Mouse (Mus musculus) mature B cell (primary cell): Measurements from ENCODE around the gene 2900026A02Rik.

Experiments
- in situ Hi-C: fragments of 300-500 bp; cut with MboI; formaldehyde crosslinking; loops from 2 replicates; pipeline ENCODE4 v1.14.3; 2019

The 2900026A02Rik gene

DNA sequence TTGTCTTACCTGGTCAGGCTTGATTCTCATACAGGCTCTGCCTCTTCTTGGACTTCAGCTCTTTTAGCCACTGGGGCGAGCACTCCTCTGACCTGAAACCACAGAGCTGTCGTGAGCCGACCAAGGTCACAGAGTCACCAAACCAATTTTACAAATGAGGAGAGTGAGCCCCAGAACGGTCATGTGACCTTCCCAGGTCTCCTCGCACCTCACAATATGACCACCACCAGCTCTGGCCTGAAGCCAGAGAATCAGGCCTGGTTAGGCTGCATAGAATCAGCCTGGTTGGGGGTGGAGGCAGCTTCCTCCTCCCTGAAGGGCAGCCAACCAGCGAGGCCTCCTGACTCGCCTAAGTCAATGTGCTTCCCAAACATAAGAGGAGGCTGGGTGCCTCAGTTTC is 128.6 kb downstream of the 2900026A02Rik start:
- in situ Hi-C loops, result no loop called here

DNA sequence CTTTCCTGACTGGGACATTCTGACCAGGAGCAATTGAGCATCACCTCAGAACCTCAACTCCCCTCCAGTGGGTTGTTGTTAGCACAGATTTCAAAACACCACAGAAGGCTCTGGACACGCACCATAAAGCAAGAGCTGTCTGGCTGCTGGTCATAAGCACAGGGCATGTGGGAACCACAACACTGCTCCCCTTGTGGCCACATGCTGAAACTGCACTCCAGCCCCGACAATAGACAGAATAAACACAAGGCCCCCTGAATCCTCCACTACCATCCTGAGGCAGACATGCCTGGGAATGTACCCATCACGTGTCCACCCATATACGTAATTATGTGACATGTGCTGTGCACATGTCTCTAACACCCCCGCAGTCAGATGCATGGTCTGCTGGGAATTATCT is 129.9 kb downstream of the 2900026A02Rik start:
- in situ Hi-C loops, result no loop called here

DNA sequence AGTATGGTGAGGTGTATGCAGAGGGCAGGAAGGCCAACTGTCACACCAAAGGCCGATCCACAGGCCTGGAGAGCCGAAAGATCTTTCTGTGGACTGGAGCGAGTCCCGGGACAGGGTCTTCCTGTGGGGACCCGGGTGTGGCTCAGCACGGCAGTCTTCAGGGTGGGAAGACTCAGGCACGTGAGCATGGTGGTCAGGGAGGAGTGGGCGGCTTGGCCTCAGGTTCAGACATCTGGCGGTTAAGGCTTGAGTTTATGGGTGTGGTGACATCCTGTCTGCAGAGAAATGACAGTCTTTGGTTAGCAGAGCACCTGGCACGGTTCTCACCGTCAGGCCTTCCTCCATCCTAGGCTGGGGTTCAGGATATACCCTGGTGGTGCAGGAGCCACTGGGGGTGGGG is 130.3 kb downstream of the 2900026A02Rik start:
- in situ Hi-C loops, result no loop called here

DNA sequence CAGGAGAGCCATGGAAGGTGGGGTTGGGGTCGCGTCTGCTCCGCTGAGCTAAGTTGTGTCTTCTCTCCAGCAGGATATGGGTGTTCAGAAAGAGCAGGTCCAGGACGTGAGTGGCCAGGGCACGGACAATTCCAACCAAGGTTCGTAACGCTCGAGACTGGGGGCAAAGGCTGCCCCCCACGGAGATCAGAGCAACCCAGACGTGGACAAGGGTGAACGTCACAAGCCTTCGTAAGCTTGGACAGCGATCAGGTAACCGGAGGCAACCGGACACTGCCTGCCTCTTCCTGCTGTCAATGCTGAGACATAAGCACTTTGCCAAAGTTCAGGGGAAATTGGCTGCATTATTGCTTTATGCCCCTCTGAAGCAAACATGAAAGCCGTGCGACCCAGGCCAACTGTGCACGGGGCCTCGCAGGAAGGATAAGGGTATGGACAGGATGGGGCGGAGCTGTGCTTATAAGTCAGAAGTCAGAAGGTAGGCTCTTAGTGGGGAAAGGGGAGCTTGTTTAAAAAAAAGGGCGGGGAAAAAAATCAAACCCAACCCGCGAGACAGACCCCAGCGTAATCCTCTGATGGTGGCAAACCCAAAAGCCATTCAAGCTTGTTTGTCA is 130.9 kb downstream of the 2900026A02Rik start:
- in situ Hi-C loops, result no loop called here

DNA sequence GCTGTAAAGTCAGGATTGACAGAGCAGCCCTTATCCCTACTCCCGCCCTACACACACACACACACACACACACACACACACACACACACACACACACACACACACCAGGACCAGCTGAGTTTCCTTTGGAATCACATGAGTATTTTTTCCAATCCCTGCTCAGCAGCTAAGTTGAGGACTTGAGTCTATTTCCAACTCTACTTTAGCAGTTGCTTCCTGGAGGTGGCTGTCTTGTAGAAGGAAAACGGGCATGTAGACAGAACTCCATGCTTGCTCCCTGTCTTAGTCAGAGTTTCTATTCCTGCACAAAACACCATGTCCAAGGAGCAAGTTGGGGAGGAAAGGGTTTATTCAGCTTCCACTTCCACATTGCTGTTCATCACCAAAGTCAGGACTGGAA is 133.6 kb downstream of the 2900026A02Rik start:
- in situ Hi-C loops, result no loop called here

DNA sequence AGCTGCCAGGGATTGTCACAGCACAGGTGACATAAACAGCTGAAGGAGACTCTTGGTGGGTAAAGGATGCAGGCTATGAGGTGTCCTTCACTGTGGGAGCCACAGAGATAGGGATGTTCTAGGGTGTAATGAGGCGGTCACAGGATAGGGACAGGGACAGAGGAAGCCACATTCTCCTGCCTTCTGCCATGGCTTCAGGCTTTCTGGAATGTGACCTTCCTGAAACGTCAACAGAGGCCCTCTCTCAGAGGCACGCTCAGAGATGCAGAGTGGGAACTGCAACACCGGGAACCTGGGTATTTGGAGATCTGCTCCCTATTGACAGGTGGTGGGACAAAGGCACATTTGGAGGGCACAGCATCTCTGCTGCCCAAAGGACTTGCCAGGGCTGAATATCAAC is 134.0 kb downstream of the 2900026A02Rik start:
- in situ Hi-C loops, result no loop called here

DNA sequence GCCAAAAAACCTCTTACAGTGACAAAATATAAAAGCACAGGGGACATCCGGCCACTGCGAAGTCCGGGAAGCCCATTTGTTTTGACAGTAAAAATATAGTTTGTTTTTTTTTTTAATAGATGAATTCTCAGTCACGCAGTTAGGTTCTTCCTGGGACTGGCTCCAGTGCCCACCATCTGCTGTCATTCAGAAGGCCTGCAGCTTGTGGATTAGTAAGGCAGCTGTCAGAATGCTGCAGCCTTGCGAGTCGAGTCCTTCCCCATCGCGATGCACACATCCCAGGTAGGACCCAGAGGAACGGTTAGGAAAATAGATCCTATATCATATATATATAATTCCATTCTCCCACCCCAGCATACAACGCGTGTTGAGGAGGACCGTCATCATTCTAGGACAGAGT is 134.6 kb downstream of the 2900026A02Rik start:
- in situ Hi-C loops, result no loop called here

DNA sequence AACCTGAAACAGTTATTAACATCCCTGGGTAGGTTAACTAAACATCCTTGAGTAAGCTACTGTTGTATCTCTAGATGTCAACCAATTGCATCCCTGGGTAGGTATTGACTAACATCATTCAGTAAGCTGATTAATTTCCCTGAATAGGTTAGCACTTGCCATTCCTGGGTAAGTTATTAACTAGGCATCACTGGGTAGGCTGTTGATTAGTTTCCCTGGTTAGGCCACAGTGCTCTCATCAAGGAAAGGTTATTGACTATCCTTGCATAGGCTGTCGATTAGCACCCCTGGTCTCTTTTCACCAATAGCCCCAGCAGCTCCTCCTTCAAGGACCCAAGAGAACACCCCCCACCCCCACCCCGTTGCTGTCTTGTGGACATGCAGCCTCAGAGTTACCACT is 135.1 kb downstream of the 2900026A02Rik start:
- in situ Hi-C loops, result no loop called here

DNA sequence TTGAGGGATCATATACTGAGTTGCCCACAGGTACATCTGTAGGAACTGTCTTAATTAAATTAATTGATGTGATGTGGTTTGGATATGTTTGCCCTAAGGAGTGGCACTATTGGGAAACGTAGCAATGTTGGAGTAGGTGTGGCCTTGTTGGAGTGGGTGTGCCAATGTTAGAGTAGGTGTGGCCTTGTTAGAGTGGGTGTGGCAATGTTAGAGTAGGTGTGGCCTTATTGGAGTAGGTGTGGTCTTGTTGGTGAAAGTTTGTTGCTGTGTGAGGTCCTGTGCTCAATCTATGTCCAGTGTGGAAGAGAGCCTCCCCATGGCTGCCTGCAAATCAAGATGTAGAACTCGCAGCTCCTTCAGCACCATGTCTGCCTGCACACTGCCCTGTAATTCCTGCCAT is 136.7 kb downstream of the 2900026A02Rik start:
- in situ Hi-C loops, result no loop called here

DNA sequence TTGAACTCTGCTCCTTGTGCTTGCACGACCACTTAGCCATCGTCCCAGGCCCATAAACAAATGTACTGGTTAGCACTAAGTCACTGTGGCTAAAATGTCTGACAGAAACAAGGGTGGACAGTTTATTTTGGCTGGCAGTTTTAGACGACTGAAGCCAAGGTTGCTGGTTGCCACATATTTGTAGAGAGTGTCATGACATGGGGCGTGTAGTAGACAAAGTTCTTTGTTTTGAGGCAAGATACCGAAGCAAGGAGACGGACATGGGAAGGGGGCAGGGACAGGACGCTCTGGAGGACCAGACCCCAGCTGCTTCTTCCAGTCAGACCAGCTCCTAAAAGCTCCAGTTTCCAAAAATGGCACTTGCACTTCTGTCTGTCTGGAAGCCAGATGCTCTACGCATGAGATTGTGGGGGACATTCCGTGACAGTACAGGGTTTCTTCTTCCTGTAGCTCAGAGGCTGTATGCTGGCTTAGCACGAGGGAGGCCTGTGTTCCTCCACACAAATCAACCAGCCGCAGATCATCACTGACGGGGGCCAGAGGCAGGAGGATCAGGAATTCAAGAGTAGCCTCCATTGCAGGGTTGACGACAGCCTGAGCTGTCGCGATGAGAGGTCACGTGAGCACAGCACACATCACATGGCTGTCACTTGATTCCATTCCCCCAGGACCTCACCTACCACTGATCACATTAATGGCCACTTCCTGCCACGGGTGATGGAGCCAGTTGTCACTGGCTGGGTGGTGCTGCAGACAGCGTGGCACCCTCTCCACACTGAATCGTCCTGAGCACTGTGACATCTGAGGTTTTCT is 138.5 kb downstream of the 2900026A02Rik start:
- in situ Hi-C loops, result no loop called here

DNA sequence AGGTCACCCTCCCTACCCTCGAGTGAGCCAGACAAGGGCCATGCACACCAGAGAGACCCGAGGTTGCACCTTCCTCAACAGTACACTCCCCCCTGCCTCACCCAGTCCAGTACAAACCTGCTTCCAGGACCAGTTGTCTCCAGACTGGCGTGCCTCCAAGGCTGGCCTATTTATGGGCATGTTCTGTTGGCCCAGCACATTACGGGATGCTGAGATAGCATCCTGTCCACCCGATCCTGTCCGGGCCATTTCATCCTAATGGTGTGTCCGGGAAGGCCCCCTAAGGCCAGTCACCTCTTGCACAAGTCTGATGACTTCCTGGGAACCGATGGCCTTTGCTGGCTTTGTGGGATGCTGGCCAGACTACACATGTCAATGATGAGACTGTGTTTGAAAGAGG is 139.6 kb downstream of the 2900026A02Rik start, which contains the start of gene Crybb3:
TSS of gene Crybb3 (minus strand) at position 146 of the 400 bp plus-strand sequence.
- in situ Hi-C loops, result no loop called here

DNA sequence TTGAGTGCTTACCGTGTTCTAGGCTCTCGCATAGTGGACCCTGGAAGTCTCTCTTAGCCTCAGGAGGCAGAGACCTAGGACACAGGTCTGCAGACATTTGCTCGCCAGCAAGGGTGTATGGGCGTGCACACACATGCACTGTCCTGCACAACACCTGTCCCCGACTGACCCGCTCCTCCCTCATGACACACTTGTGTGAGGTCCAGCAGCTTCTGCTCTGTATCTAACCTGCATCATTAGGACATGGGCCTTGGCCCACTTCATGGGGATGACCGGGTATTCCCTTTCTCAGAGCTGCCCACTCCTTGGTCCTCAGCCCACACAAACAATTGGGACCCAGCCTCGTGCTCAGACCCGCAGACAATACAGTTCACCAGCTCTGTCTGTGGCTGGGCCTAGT is 140.0 kb downstream of the 2900026A02Rik start:
- in situ Hi-C loops, result no loop called here

DNA sequence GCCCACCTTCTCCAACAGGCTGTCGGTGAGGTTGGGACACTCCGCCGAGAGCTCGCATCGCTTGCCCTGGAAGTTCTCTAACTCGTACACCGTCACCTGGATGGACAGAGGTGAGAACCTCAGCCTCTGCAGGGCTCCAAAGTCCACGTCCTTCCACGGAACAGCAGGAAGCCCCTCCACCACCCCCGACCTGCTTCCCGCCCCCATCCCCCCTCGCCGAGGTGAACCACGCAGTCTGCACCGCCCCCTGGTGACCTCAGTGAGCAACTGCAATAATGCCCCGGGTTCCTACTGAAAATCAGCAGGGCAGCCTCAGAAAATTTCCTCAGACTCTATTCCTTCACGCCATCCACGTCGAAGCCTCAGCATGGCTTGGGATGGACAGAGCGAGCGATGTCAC is 141.3 kb downstream of the 2900026A02Rik start:
- in situ Hi-C loops, result no loop called here

DNA sequence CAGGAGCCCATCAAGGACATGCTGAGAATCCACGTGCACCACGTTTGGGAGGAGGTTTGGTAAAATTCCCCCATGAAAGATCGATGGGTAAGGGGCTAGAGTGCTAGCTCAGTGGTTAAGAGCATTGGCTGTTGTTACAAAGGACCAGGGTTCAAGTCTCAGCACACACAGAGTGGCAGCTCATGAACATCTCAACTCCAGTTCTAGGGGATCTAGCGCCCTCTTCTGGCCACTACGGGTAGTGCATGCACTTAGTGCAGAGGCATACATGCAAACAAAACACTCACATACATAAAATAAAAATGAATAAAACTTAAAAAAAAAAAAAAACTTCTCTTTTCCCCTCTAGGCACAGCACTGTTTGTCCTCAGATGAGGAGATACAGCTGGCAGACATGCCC is 142.3 kb downstream of the 2900026A02Rik start:
- in situ Hi-C loops, result no loop called here

DNA sequence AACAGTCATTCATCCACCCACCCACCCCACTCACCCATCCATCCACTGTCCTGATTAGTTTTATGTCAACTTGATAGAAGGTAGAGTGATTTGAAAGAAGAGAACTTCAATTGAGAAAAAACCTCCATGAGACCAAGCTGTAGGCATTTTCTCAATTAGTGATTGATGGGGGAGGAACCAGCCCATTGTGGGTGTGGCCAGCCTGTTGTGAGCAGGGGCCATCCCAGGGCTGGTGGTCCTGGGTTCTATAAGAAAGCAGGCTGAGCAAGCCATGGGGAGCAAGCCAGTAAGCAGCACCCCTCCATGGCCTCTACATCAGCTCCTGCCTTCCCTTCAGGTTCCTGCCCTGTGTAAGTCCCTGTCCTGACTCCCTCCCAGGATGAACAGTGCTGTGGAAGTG is 151.0 kb downstream of the 2900026A02Rik start, which contains the start of gene Crybb2:
TSS of gene Crybb2 (minus strand) at position 101 of the 400 bp plus-strand sequence.
- in situ Hi-C loops, result no loop called here

DNA sequence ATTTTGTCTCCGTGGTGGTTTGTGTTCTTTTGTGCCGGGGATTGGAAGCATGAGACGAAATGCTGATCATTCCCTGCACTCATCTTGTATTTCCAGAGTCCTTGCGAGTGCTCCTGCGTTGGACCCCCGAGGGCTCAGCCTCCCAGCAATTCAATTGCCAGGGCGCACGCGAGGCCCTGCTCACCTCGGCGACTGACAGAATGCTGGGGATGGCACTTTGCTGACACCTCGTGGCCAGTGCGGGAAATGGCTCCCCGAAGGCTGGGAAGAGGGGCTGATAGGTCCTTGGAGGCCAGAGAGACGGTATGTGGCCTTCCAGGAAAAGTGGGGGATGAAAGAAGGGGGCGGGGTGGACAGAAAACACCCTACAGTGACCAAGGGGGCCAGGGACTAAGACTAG is 166.7 kb downstream of the 2900026A02Rik start:
- in situ Hi-C loops, result loop anchor here (10.0 kb wide), 1 partner anchor 180 kb away; no protein-coding TSS in a partner anchor

DNA sequence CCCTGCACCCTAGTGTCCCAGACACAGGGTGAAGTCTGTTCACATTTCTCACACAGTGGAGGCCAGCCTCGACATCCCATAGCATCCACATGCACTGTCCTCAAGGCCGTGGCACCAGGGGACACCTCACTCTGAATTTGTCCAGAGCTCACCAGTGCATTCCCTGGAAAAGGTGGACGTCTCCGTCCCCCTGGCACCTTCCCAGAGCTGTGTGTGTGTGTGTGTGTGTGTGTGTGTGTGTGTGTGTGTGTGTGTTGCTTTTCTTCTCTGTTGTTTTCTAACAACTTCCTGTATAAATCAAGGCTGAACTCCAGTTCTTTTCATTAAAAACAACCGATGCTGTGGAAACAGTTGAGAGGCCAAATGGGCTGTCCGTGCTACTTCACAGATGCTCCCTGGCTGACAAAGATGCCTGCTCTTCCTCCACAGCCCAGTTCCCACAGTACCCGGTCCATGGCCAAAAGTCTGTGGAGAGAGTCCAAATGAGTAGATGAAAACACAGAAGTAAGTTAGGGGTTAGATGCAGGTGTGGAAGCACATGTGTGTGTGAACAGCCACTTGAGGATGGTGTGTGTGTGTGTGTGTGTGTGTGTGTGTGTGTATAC is 170.4 kb downstream of the 2900026A02Rik start:
- in situ Hi-C loops, result loop anchor here (10.0 kb wide), 1 partner anchor 176 kb away; no protein-coding TSS in a partner anchor

DNA sequence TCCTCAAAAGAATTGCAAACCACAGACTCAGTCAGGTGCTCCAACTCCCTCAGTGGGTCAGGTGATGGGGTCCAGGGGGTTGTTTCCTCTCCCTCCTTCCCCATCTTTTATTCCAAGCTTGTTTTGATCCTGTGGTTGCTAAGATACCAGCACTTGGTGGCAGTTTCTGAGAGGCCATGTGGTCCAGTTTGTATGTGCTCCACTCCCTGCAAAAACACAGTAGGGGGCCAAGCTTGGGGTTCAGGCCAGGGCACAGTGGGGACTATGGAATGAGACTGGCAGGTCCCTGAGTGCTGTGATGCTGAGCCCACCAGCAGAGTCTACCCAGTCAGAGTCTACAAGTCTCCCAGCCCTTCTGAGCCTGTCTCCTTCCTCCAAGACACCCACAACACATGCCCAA is 171.2 kb downstream of the 2900026A02Rik start:
- in situ Hi-C loops, result loop anchor here (10.0 kb wide), 1 partner anchor 175 kb away; no protein-coding TSS in a partner anchor

DNA sequence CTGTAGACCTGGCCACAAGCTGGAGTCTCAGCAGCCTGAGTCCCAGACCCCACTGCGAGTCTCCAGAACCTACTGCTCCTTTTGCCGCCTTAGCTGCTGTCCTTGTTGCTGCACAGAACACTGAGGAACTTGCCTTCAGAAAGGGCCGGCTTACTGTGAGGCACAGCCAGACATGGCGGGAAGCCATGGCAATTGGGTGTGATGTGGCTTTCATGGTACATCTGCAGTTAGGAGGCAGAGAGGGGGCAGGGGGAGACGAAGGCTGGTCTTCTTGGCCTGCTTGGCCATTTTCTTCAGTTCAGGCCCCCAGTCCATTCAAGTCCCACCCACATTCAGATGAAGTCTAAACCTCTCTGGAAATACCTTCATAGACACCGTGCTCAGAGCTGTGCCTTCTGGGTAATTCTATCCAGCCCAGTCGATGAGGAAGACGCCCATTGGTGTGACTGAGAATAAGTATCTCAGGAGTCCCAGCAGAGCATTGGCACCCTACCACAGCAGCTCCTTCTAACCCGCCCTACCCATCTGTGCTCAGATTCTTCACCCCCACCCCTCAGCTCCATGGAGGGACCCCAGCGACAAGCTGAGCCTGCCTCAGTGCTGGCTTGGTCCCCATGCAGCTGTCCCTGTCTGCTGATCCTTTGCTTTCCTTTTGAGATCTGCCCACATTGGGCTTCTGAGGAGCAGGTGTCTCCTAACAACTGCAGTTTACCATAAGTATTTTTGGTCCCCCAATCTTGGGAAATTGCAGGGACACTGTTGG is 175.3 kb downstream of the 2900026A02Rik start:
- in situ Hi-C loops, result no loop called here

DNA sequence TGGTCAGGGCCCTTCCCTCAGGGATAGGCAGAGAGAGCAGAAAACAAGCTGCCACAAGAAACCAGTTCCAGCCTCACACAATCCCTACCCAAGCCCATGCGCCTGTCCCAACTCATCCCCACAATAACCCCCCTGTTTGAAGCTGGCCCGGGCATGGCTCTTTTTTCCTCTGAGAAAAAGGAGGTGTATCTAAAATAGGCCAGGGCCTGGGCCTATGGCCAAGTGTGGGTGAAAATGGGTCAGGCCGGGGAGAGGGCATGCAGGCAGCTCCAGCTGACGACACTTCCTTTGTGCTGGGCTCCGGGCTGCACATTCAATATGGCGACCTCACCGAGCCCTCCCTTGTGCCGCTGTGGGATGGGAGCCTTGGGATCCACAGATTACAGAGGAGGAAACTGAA is 177.5 kb downstream of the 2900026A02Rik start:
- in situ Hi-C loops, result no loop called here

DNA sequence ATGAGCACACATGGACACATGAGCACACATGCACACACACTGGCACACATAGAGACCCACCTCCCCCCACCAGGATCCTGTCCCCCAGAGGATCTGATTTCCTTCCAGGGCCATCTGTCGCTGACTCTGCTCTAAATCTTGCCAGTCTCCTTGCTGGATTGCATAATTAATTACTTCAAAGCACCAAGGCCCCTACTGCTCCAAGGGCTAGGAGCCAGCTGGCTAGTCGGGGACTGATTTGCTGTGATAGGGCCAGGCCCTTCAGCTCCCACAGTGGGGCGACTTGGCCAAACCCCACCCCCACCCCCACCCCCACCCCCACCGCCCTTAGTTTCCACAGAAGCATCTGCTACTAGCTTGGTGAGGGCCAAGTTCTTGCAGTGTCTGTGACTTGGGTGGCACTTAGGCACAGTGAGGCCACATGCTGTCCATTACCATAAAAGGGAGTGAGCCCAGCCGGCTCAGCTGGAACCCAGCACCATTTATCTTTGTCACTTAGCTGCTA is 179.4 kb downstream of the 2900026A02Rik start:
- in situ Hi-C loops, result no loop called here

DNA sequence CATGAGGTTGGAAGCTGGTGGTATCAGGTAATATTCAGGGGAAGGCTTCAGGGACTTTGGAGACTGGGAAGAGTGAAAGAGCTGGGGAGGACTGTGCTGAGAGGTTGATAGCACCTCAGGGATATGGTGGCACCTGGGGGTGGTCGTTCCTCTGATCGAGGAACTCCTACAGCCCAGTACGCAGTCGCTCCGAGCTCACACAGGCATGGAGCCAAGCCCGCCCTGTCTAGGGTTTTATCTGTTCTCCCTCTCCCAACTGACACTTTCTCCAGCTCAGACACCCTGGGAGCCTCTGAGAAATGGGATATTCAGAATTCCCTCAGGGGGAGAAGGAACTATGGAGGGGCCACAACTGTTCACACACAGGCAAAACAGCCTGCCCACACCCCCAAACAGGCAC is 180.3 kb downstream of the 2900026A02Rik start:
- in situ Hi-C loops, result no loop called here
